21 mouse cellular contexts compared by ENCODE assay signal in the genomic region with DNA sequence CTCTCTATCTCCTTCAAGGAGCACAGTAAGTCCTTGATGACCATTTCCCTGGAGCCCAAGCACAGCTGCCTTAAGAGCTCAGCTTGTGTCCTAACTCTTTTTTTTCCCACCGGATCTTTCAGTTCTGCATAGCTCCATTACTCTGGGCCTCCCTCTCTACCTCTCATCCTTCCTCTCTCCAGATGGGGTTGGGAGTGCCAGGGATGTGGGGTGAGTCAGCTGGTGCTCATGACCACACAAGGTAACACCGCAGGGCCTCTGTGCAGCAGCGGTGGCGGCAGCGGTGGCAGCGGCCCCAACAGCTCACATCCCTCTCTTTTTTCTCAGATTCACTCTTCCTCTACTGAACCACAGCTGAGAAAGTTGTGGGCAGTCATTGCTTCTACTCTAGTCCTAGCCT.
"Had no signal": no experiment of that assay in that cellular context is flagged by ENCODE, and none has a peak within 500 bp of the region (broad histone marks: within the 10 kb centered on the region; RNA-seq: fewer than 3 reads in every experiment).

No protein-coding gene starts in this region.

- H3K4me2 ChIP-seq: lung, embryonic 15.5 days; midbrain, embryonic 11.5 days; midbrain, embryonic 13.5 days; midbrain, embryonic 15.5 days; neural tube, embryonic 13.5 days; neural tube, embryonic 15.5 days had no signal

- H3K4me1 ChIP-seq: lung, embryonic 15.5 days; megakaryocyte, embryonic 14.5 days; neural tube, embryonic 13.5 days; neural tube, embryonic 15.5 days had no signal

- H3K9me3 ChIP-seq: lung, embryonic 15.5 days; midbrain, embryonic 13.5 days; midbrain, embryonic 15.5 days; neural tube, embryonic 13.5 days; neural tube, embryonic 15.5 days had no signal

- ATAC-seq: liver, postnatal 0 days; lung, postnatal 0 days; midbrain, embryonic 13.5 days; midbrain, embryonic 15.5 days had no signal

- H3K9ac ChIP-seq: liver, postnatal 0 days; lung, embryonic 15.5 days; midbrain, embryonic 13.5 days; midbrain, embryonic 15.5 days; neural tube, embryonic 13.5 days; neural tube, embryonic 15.5 days had no signal

- H3K4me3 ChIP-seq: lung, embryonic 15.5 days; megakaryocyte, embryonic 14.5 days; midbrain, embryonic 13.5 days; midbrain, embryonic 15.5 days; neural tube, embryonic 13.5 days; neural tube, embryonic 15.5 days had no signal

- DNase-seq: liver, postnatal 0 days; lung, adult 2 months; lung, postnatal 14 days; lung, postnatal 36 days; retina, postnatal 1 day; right cerebral cortex, adult 18-20 months; right cerebral cortex, postnatal 25 days; right cerebral cortex, postnatal 4 days; spleen, adult 18-20 months; thymus, adult 18-20 months; thymus, postnatal 25 days; thymus, postnatal 4 days had no signal

- H3K27me3 ChIP-seq: lung, embryonic 15.5 days; midbrain, embryonic 13.5 days; neural tube, embryonic 15.5 days had no signal

- H3K27ac ChIP-seq: lung, embryonic 15.5 days; macrophage; midbrain, embryonic 13.5 days; midbrain, embryonic 15.5 days; neural tube, embryonic 13.5 days; neural tube, embryonic 15.5 days had no signal

- H3K36me3 ChIP-seq: lung, embryonic 15.5 days; midbrain, embryonic 13.5 days; midbrain, embryonic 15.5 days; neural tube, embryonic 13.5 days; neural tube, embryonic 15.5 days had no signal
